Mouse (Mus musculus): ENCODE data around the gene Nectin1. TPM values are rescaled to one million over a fixed set of nuclear protein-coding genes. Genes with fewer than 3 reads are reported as not detected.

The Nectin1 gene
- polyA plus RNA-seq, 1 experiment from 2014 or later, result 6.6 TPM

DNA sequence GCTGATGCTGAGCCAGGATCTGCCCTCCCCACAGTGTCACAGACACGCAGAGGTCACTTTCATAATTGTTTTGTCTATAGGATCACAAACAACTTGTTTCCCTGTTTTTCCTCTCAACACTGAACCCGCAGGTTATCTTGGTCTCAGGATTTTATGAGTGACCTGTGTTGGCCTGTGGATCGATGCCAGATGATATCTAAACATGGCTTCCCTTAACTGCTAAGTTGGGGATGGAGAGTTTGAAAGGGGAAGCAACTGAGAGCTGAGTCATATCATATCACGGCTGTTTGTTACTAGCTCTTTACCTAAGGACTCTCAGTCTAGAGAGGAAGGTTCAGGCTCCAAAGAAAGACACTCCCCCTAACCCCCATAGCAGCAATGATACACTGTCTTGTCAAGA is 11.7 kb downstream of the Nectin1 start:
- no peaks in the 10 kb centered on the region for H3K9me3 ChIP-seq
- WGBS, result 59% methylated on average over 4 of the region's 4 CpGs
- 0 out of 2 replicates have a peak, but pooled peaks cover 4% of the 10 kb centered on the region for H3K27me3 ChIP-seq
- peaks cover 39% of the 10 kb centered on the region for H3K4me1 ChIP-seq
- ATAC-seq (ENCODE audit: low FRiP score, low read depth), result no peak
- no peak overlapping the region for H3K4me2 ChIP-seq (replicated peaks)
- no peak overlapping the region for H3K27ac ChIP-seq
- no peak overlapping the region for H3K4me3 ChIP-seq
- H3K9ac ChIP-seq, result no peak overlapping the region
- H3K36me3 ChIP-seq, result no peaks in the 10 kb centered on the region

- 89% methylated on average over 2 of the region's 2 CpGs for WGBS
- Histone ChIP-seq H3K27me3 (0 out of 2 replicates have a peak, but pooled peaks cover 4% of the 10 kb centered on the region), H3K4me3 (no peak overlapping the region), H3K4me2 (replicated peaks) (no peak overlapping the region), H3K27ac (no peak overlapping the region), H3K36me3 (no peaks in the 10 kb centered on the region), H3K9me3 (no peaks in the 10 kb centered on the region), H3K9ac (no peak overlapping the region), H3K4me1 (peaks cover 37% of the 10 kb centered on the region)
- no peak for ATAC-seq (ENCODE audit: low FRiP score, low read depth)
These were observed 12.1 kb downstream of the Nectin1 start for GRCm38 (mm10) chr9:43755928-43756327.

DNA sequence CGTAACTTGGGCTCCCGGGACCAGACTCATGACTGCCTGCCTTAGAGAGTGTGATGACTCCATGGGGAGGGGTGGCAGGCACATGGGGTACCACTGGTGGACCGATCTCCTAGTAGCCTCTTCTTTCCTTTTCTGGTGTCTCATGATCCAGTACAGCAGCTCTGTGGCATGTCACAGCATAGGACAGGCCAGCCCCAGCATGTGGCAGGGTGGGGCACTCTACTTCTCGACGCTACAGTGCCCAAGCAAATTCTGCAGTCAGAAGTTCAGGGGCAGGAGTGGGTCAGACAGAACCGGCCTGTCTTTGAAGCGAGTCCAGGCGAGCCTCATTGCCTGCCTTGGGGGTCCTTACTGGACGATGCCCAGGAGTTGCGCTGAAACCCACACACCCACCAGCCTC is 13.4 kb downstream of the Nectin1 start:
- Histone ChIP-seq H3K36me3 (no peaks in the 10 kb centered on the region), H3K4me1 (peaks cover 46% of the 10 kb centered on the region), H3K4me3 (no peak overlapping the region), H3K27me3 (0 out of 2 replicates have a peak, but pooled peaks cover 4% of the 10 kb centered on the region), H3K9ac (no peak overlapping the region), H3K4me2 (replicated peaks) (no peak overlapping the region), H3K27ac (no peak overlapping the region), H3K9me3 (no peaks in the 10 kb centered on the region)
- 65% methylated on average over 10 of the region's 10 CpGs for WGBS
- ATAC-seq (ENCODE audit: low FRiP score, low read depth), result no peak

DNA sequence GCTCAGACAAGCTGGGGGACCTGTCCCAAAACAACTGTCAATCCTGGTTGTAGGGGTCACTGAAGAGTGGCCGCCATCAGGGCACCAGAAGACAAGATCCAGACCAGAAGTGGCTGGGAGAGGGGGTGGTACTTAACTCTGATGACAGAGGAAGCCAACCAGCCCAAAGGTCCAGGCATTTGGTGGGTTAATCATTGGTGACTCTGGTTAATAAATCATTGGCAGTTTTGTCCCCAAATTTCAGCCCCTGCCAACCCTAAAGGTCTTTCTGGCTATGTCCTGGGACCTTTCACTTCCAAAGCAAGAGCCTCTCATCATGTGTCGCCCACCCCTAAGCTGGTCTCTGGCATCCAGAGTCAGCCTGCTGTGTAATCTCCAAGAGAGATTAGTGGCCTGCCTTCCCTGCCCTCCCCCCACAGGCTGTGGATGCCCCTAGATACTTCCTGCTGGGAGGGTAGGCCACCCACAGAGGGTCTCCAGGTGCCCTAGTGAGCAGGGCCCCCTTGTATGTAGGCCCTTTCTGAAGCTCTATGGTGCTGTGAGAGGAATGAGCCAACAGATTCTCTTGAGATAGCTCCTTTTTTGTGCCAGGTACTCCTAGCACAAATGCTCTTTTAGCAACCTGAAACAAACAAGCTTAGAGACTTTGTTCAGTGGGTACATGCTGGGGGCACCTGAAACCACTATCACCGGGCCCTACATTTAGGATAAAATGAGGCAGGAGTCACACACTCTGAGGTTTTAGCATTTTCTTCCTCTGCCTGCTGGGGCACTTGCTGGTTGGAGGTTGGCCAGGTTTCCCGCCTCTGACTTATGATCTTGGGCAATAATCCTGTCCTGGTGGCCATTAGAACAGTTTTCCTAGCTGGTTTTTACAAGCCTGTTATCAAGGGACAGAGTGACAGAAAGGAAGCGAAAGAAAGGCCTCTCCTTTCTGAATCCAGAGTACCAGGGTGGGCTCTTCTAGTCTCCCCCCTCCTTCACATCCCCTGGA is 14.5 kb downstream of the Nectin1 start:
- H3K9ac ChIP-seq, result no peak overlapping the region
- H3K4me3 ChIP-seq, result no peak overlapping the region
- H3K4me2 ChIP-seq (replicated peaks), result no peak overlapping the region
- H3K36me3 ChIP-seq, result no peaks in the 10 kb centered on the region
- H3K4me1 ChIP-seq, result peaks cover 46% of the 10 kb centered on the region
- ATAC-seq (ENCODE audit: low FRiP score, low read depth), result no peak
- WGBS, result 45% methylated on average over 5 of the region's 5 CpGs
- H3K9me3 ChIP-seq, result no peaks in the 10 kb centered on the region
- H3K27me3 ChIP-seq, result 0 out of 2 replicates have a peak, but pooled peaks cover 4% of the 10 kb centered on the region
- H3K27ac ChIP-seq, result no peak overlapping the region

DNA sequence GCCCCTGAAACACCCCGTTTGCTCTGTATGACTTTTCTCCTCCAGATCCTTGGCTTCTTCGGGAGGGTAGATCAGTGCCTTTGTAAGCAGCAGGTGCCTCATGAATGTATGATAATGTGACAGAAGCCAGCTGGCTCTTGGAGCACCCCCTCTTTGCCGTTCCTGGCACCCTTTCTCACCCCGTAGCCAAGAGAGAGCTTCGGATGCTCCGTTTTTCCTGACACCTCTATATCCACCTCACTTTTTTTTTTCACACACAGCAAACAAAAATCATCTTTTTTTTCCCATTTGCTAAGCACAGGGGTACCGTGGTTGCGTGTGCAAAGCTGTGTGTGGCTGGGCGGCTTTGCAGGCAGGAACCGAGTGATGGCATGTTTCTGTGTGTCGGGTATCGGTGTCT is 16.3 kb downstream of the Nectin1 start:
- H3K9ac ChIP-seq, result no peak overlapping the region
- 0 out of 2 replicates have a peak, but pooled peaks cover under 1% of the 10 kb centered on the region for H3K27me3 ChIP-seq
- H3K27ac ChIP-seq, result no peak overlapping the region
- H3K4me1 ChIP-seq, result peaks cover 47% of the 10 kb centered on the region
- no peak overlapping the region for H3K4me3 ChIP-seq
- H3K36me3 ChIP-seq, result no peaks in the 10 kb centered on the region
- H3K9me3 ChIP-seq, result no peaks in the 10 kb centered on the region
- ATAC-seq (ENCODE audit: low FRiP score, low read depth), result no peak
- no peak overlapping the region for H3K4me2 ChIP-seq (replicated peaks)
- WGBS, result 86% methylated on average over 12 of the region's 12 CpGs

- H3K4me3 ChIP-seq, result no peak overlapping the region
- peaks cover 50% of the 10 kb centered on the region for H3K4me1 ChIP-seq
- H3K27me3 ChIP-seq, result no peaks in the 10 kb centered on the region
- no peaks in the 10 kb centered on the region for H3K36me3 ChIP-seq
- no peak overlapping the region for H3K4me2 ChIP-seq (replicated peaks)
- no peaks in the 10 kb centered on the region for H3K9me3 ChIP-seq
- no peak overlapping the region for H3K27ac ChIP-seq
- no peak overlapping the region for H3K9ac ChIP-seq
- 68% methylated on average over 5 of the region's 5 CpGs for WGBS
- no peak for ATAC-seq (ENCODE audit: low FRiP score, low read depth)
These were observed 17.5 kb downstream of the Nectin1 start for GRCm38 (mm10) chr9:43761181-43761820.

DNA sequence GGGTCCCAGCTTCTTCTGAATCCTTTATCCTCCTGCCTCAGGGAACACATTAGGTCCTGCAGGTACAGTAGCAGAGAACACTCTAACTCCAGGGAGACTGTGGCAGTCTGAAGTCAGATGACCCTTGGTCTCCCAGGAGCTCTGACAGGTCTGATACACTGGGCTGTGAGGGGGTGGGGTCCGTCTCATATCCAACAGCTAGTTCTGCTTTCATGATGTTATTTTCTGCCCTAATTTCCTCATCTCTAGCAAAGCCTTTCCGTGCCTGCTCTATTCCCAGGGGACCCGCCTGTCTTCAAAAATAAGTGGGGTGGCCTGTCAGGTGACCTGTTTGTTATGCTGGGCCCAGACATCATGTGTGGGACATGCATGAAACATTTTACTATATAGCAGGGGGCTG is 18.2 kb downstream of the Nectin1 start:
- H3K9me3 ChIP-seq, result no peaks in the 10 kb centered on the region
- peaks cover 44% of the 10 kb centered on the region for H3K4me1 ChIP-seq
- no peaks in the 10 kb centered on the region for H3K36me3 ChIP-seq
- WGBS, result 64% methylated on average over 3 of the region's 3 CpGs
- no peak overlapping the region for H3K4me3 ChIP-seq
- no peak for ATAC-seq (ENCODE audit: low FRiP score, low read depth)
- no peak overlapping the region for H3K4me2 ChIP-seq (replicated peaks)
- H3K9ac ChIP-seq, result no peak overlapping the region
- H3K27ac ChIP-seq, result no peak overlapping the region
- no peaks in the 10 kb centered on the region for H3K27me3 ChIP-seq

- H3K4me1 ChIP-seq, result peaks cover 37% of the 10 kb centered on the region
- 69% methylated on average over 14 of the region's 14 CpGs for WGBS
- no peaks in the 10 kb centered on the region for H3K36me3 ChIP-seq
- no peak overlapping the region for H3K4me3 ChIP-seq
- no peak for ATAC-seq (ENCODE audit: low FRiP score, low read depth)
- H3K9me3 ChIP-seq, result no peaks in the 10 kb centered on the region
- H3K4me2 ChIP-seq (replicated peaks), result no peak overlapping the region
- H3K27ac ChIP-seq, result no peak overlapping the region
- H3K9ac ChIP-seq, result no peak overlapping the region
- no peaks in the 10 kb centered on the region for H3K27me3 ChIP-seq
These were observed 21.8 kb downstream of the Nectin1 start for GRCm38 (mm10) chr9:43765419-43766179.

GRCm38 (mm10) chr9:43768779-43769178 is 25.0 kb downstream of the Nectin1 start:
- Histone ChIP-seq H3K36me3 (no peaks in the 10 kb centered on the region), H3K4me2 (replicated peaks) (no peak overlapping the region), H3K4me1 (peaks cover 27% of the 10 kb centered on the region), H3K27me3 (no peaks in the 10 kb centered on the region), H3K27ac (no peak overlapping the region), H3K9ac (no peak overlapping the region), H3K9me3 (no peaks in the 10 kb centered on the region), H3K4me3 (no peak overlapping the region)
- WGBS, result 9% methylated on average over 4 of the region's 4 CpGs
- no peak for ATAC-seq (ENCODE audit: low FRiP score, low read depth)

GRCm38 (mm10) chr9:43769228-43769627 is 25.4 kb downstream of the Nectin1 start:
- Histone ChIP-seq H3K9ac (no peak overlapping the region), H3K27ac (no peak overlapping the region), H3K4me1 (peaks cover 27% of the 10 kb centered on the region), H3K9me3 (no peaks in the 10 kb centered on the region), H3K4me3 (no peak overlapping the region), H3K4me2 (replicated peaks) (no peak overlapping the region), H3K27me3 (no peaks in the 10 kb centered on the region), H3K36me3 (no peaks in the 10 kb centered on the region)
- ATAC-seq (ENCODE audit: low FRiP score, low read depth), result no peak
- 67% methylated on average over 7 of the region's 7 CpGs for WGBS

GRCm38 (mm10) chr9:43769940-43770339 is 26.2 kb downstream of the Nectin1 start:
- peaks cover 25% of the 10 kb centered on the region for H3K4me1 ChIP-seq
- WGBS, result 69% methylated on average over 4 of the region's 4 CpGs
- ATAC-seq (ENCODE audit: low FRiP score, low read depth), result no peak
- no peak overlapping the region for H3K4me3 ChIP-seq
- no peaks in the 10 kb centered on the region for H3K36me3 ChIP-seq
- no peak overlapping the region for H3K9ac ChIP-seq
- no peak overlapping the region for H3K4me2 ChIP-seq (replicated peaks)
- H3K9me3 ChIP-seq, result no peaks in the 10 kb centered on the region
- H3K27me3 ChIP-seq, result no peaks in the 10 kb centered on the region
- H3K27ac ChIP-seq, result no peak overlapping the region

DNA sequence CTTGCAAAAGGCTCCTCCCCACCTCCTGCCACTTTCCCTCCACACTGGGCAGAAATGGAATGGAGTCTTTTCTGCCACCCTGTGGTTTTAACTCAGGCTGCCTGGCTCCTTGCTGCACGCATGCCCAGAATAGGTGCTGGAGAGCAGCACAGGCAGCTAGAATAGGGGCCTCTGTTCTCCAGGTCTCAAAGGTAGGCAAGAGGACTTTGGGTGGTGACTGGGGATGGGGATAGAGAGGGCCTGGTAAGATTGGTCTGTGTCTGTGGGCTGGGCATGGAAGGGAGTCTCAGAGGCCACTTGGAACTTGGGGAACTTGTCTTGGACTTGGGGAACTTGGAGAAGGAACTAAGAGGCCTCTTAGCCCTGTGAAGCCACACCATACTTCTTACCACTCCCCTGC is 27.3 kb downstream of the Nectin1 start:
- Histone ChIP-seq H3K36me3 (no peaks in the 10 kb centered on the region), H3K9me3 (no peaks in the 10 kb centered on the region), H3K27ac (no peak overlapping the region), H3K4me3 (no peak overlapping the region), H3K27me3 (no peaks in the 10 kb centered on the region), H3K4me2 (replicated peaks) (no peak overlapping the region), H3K4me1 (peaks cover 25% of the 10 kb centered on the region), H3K9ac (no peak overlapping the region)
- WGBS, result 71% methylated on average over 1 of the region's 1 CpGs
- ATAC-seq (ENCODE audit: low FRiP score, low read depth), result no peak

Data from limb, embryonic 13.5 days (tissue).